Mouse (Mus musculus): Measurements from ENCODE around the gene Adgrg5.
A peak's percentile ranks its signal among the peaks of the same experiment; 100 is the strongest.

Adgrg5 gene

GRCm38 (mm10) chr8:94917851-94918495 is 5.5 kb upstream of the Adgrg5 start, which contains the start of gene Ccdc102a:
Gene Ccdc102a, minus strand, starts transcription at chr8:94918098.
- peak; percentile 38 for DNase-seq

GRCm38 (mm10) chr8:94919256-94919655 is 4.2 kb upstream of the Adgrg5 start:
- DNase-seq: peak; percentile 51

DNA sequence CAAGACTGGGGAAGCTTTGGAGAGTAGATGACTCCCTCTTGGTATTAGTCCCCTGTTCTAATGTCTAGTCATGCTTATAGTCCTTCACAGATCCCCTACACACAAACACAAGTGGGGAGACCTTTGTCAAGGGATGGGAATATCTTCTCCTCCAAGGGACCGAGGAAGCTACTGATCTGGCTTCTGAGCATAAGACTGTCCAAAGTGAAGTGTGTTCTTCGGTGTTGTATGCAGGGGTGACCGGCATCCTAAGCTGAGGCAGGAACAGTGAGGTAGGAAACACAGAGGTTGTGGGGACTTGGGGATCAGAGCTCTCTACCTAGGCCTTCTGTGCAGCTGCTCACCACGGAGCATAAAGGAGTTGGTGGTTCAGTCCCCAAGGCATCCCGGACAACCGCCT is 1.3 kb upstream of the Adgrg5 start:
- no peak for DNase-seq

- DNase-seq: peak; percentile 17
Observed at GRCm38 (mm10) chr8:94922602-94923001, 892 bp upstream of the Adgrg5 start.

GRCm38 (mm10) chr8:94928227-94928626 is 4.7 kb downstream of the Adgrg5 start:
- no peak for DNase-seq

DNA sequence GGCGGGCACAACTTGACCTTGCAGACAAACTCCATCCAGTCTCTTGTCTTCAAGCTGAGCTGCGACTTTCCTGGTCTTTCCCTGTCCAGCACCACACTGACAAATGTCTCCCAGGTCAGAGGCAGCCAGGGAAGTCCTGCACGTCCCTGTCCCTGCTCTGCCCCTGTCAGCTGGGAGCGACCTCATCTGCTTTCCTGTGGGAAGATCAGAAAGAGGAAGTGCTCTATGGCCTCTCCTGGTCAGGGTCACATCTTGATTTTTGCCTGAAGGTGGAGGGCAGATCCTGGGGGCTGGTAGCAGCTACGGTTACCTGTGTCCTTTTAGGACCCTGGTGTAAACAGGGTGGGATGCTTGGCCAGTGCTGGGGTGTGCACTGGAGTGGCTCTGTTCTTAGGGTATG is 10.4 kb downstream of the Adgrg5 start:
- DNase-seq: no peak

- DNase-seq: no peak
Observed at GRCm38 (mm10) chr8:94935172-94935571, 11.7 kb downstream of the Adgrg5 start.

- DNase-seq: peak; percentile 82
Observed at GRCm38 (mm10) chr8:94942566-94942965, 19.1 kb downstream of the Adgrg5 start.

DNA sequence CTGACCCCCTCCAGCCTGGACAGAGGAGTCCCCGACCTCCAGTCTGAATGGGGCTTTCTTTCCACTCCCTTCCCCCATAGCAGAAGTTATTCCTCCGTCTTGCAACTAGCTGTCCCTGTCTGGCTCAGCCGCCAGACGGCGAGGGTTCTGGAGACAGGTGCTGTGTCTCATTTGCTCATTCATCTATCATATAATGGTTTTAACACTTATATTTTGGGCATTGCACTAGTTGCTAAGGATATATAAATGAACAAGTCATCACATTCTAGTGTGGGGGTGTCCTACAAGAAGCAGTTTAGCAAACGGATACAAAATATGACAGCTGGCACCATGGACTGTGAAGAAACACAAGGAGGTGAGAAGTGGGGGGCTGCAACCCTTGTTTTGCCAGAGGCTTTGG is 21.7 kb downstream of the Adgrg5 start:
- no peak for DNase-seq

DNA sequence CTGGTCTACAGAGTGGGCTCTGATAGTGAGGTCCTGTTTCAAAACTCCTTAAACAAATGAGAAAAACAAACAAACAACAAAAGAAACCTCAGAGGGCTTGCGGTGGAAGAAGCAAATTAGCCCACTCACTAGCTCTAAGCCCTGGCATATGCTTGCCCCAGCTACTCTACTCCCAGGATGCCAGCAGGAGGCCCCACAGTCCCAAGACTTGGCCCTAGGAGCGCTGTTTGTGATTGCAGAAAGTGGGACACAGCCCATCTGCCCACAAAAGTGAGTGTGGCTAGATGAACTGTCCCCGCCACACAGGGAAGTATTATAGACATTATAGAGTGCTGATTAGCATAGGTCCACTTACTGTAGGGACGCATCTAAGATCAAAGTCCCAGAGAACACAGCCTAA is 24.9 kb downstream of the Adgrg5 start:
- DNase-seq: no peak

DNA sequence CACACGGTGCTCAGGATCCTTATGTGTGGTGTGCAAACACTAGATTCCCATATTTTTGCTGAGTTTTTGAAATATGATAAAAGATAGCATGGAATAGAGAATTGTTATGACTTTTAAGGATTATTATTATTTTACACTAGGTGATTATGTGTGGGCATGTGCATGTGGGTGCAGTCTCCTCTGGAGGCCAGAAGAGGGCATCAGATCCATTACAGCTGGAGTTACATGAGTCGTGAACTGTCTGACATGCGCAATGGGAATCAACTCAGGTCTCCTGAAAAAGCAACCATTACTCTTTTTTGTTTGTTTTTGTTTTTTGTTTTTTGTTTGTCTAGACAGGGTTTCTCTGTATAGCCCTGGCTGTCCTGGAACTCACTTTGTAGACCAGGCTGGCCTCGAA is 25.5 kb downstream of the Adgrg5 start:
- DNase-seq: no peak

DNA sequence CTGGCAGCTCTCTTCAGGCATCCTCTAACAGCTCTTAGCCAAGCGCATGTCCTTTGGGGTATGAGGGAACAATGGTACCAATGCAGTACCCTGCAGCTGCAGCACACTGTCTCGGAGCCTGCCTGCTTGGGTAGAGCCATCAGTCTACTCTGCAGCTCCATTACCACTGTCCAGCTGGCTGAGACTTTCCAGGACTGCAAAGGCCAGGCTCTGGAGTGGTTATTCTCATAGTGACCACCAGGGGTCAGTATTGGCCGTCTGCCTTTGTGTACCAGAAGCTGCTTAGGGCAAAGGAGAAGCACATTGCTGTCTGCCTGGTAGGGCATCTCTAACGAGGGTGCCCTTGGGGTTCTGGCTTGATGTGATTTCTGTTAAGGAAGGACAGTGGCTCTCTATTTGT is 26.6 kb downstream of the Adgrg5 start:
- DNase-seq: peak; percentile 72

DNA sequence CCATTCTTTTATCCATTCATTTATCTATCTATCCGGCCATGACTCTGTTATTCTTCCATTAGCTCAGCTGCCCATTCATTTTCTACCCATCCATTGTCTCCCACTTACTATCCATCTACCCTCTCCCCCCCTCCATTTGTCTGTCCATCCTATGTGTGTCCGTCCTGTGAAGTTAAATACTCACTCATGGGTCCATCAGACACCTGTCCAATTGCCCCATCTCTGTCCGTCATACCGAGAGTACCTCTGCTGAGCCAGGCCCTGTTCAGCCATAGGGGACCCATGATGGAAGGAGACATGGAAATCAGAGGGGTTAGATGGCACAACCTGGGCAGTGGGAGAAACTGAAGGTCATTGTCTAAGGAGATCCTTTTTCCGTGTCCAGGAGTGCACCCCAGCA is 27.0 kb downstream of the Adgrg5 start:
- no peak for DNase-seq

DNA sequence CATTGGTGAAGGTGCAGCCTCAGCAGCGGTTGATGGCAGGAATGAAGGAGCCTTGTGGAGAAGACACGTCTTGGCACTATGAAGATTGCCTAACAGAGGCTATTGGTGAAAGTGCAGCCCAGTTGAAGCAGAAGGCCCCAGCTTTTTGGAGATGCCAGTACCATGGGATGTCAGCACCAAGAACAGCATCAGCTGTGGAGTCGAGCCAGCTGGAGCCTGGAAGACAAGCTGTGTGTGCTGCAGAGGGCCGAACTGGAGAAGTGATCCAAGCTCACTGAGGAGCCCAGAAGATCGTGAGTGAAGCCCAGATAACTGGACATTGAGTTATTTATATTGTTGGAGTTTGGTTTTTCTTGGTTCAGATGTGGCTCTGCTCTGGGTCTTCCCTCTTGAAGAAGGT is 28.6 kb downstream of the Adgrg5 start:
- DNase-seq: no peak

- peak; percentile 39 for DNase-seq
Observed at GRCm38 (mm10) chr8:94953624-94954367, 30.3 kb downstream of the Adgrg5 start.

- DNase-seq: no peak
Observed at GRCm38 (mm10) chr8:94954368-94954737, 30.9 kb downstream of the Adgrg5 start.

DNA sequence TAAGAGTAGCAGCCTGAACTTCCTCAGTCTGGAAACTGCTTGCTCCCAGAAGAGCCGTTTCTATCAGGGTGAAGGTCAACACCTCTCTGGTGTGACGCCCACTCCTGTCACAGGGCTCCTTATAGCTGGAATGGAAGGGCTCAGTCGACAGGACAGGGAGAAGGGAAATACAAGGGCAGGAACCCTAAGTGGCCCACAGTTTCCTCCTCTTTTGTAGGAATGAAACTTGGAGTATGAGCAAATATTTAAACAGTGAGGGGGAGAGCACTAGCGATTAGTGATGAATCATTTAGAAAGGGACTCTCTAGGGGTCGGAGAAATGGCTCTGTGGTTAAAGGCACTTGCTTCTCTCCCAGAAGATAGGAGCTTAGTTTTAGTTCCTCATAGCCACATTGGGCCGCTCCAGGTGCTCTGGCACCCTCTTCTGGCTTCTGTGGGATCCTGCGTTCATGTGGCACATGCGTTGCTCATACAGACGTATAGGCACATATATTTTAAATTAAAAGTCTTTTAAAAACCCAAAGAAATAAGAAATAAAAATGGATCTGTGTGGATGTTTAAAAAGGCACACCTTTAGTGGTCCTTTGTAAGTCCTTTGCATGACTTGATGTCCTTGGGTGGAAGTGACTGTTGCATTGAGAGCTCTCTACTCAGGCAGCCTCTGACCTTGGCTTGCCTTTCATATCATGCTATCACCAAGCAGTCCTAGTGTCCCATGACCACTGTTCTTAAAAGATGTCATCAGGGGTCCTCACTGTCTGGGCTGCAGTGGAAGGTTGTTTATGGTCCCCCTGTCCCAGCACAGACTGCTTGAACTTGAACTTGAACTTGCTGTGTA is 31.6 kb downstream of the Adgrg5 start:
- peak; percentile 75 for DNase-seq

DNA sequence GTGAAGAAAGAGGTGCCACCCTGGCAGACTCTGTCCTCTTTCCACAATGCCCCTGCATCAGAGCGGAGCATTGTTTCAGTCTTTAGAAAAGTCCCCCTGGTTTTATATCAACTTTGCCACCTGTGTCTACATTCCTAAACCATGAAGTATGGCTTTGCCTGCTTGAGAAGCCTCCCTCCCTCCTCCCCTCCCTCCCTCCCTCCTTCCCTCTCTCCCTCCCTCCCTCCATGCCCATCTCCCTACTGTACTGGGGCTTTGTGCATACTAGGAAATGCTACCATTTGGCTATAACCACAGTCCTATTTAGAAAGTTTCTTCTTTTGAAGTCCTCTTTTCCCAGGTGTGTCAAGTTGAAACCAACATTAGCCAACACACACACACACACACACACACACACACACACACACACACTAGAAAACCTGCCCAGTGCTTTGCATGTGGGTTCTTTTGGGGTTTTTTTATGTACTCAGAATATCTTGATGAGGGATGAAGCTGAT is 32.6 kb downstream of the Adgrg5 start:
- DNase-seq: peak; percentile 66

DNA sequence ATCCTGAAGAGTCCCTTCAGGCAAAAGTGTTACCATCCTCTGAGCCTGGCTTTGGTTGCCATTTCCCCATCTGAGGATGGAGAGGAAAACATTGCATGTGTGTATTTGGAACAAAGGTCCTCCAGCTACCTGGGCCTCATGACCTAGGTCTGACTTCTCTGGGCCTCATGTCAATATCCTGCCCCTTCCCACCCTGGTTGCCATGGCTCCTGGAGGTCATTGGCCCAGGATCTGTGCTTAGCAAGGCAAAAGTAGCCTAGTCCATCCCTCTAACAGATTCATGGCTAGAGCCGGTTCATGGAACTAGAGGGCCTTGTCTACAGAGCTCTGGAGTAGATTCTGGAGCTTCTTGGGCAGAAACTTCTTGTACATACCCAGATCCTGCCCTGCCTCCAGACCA is 38.7 kb downstream of the Adgrg5 start:
- no peak for DNase-seq

- no peak for DNase-seq
Observed at GRCm38 (mm10) chr8:94964828-94965227, 41.3 kb downstream of the Adgrg5 start.

DNA sequence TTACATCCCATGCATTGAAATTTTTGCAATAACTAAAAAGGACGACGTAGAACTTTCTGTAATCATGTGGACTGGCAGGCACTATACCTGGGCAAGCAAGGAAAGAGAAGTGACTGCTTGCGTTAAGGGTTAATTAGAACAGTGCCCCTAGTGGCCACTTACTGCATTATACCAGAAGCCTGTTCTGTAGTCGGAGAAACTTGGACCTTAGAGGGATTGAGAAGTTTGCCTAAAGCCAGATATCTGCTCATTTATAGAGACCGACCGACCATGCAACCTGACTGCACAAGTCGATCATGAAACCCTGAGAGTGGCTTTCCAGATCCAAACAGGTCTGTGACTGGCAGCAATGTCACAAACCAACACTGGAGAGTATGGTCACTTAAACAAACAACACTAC is 43.1 kb downstream of the Adgrg5 start:
- DNase-seq: peak; percentile 74

- DNase-seq: no peak
Observed at GRCm38 (mm10) chr8:94967071-94967470, 43.6 kb downstream of the Adgrg5 start.

- DNase-seq: no peak
Observed at GRCm38 (mm10) chr8:94967554-94967953, 44.1 kb downstream of the Adgrg5 start.

- DNase-seq: peak; percentile 73
Observed at GRCm38 (mm10) chr8:94973270-94973669, 49.8 kb downstream of the Adgrg5 start.

All from thymus, postnatal 14 days (tissue).